Mouse (Mus musculus): ENCODE data around the gene Fosl1. TPM values are rescaled to one million over a fixed set of nuclear protein-coding genes. Genes with fewer than 3 reads are reported as not detected.

Gene Fosl1
- polyA plus RNA-seq, 1 experiment: 0.06 TPM

DNA sequence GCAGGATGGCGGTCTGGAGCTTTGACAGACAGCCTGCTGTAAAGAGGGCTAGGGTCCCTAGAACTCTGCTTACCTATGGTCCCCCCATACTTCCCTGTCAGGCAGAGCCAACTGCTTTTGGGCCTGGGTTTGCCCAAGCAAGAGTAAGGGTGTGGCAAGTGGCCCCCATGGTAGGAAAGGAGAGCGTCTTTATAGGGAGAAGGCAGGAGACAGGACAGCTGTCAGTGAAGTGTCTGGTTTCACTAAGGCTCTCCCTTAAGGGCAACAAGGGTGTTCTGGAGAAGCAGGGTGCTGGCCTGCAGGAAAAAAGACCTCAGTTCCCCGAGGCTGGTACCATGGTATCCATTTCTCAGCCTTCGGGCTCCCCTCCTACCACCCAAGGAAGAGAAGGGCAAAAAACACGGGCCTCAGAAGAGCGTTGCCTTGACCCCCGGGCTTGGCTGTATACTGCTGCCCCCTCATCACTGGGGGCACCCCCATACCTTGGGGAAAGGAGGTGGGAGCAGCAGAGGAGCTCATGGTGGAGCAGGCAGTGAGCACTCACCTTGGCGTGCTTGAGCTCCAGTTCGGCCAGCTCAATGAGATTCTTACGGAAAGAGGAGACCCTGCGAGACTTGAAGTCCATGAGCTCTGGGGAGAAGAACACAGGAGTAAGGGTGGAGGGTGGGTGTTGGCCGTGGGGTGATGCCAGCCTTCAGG lies 48.2 kb downstream of the Fosl1 start:
- DNase-seq (ENCODE audit: extremely low spot score in 1 of 2, low spot score in 1 of 2): no peak

DNA sequence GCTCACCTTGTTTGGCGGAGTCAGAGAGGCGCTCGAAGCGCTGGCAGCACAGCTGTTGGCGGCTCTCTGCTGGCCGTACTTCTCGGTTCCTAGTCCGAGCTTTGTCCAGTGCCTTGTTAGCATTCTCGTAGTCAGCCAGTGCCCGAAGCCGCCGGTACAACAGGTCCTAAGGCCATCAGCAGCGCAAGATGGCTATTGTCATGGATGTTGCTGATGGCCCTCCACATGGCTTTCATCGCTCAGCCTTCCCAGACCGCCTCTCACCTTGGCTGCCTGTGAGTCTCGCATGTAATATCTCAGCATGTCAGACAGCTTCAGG lies 48.7 kb downstream of the Fosl1 start:
- DNase-seq (ENCODE audit: extremely low spot score in 1 of 2, low spot score in 1 of 2): no peak

DNA sequence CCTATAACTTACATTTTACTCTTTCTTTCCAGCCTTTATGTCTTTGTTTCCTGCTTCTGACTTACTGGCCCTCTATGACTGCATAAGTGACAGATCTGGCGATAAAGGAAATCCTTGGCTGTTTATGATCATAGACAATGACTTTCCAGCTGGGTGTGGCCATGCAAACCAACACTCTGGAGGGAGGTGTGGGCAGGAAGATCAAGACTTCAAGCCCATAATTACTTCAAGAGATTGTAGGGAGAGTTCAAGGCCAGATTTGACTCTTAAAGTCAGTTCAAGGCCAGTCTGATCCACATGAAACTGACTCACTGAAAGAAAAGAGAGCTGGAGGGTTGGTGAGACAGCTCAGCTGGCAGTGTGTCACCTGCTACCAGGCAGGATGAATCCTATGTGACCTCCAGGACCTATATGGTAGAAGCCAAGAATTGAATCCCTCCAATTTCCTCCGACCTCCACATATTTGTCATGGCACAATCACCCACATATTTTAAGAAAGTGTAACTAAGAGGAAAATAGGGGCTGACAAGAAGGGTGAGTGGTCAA lies 53.1 kb downstream of the Fosl1 start:
- DNase-seq (ENCODE audit: extremely low spot score in 1 of 2, low spot score in 1 of 2): no peak

DNA sequence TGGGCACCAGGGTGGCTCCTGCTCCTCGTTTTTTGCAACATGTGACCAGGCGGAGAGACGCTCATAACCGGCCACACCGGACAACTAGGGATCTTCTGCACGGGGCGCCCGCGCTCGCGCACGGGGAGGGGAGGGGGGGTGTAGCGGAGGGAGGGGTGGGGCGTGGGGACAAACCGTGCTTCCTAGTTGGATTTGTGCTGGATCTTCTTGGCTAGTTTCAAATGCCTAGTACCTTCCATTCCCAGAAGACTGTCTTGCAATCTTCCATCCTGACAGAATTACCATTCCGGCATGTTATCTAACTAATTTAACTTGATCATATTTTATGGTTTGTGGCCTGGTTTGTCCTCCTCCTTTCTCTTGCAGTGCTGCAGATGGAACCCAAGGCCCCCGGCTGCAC lies 56.3 kb downstream of the Fosl1 start, which contains the start of gene 1700020D05Rik:
Gene 1700020D05Rik (minus strand): TSS at position 101 of the 400 bp plus-strand sequence.
- no peak for DNase-seq (ENCODE audit: extremely low spot score in 1 of 2, low spot score in 1 of 2)

Other genes with a start within 250 kb of the Fosl1 start
- 43.3 and 47.3 TPM in 2 replicates for gene Pacs1, start 174.4 kb upstream of the Fosl1 start, polyA plus RNA-seq (2012; rRNA removed)
- 168 and 172 TPM in 2 replicates for gene Sf3b2, start 152.1 kb upstream of the Fosl1 start, polyA plus RNA-seq (2012; rRNA removed)
- 61.5 and 70.3 TPM in 2 replicates for gene Gal3st3, start 149.2 kb upstream of the Fosl1 start, polyA plus RNA-seq (2012; rRNA removed)
- not detected in 2 replicates for gene Catsper1, start 111.8 kb upstream of the Fosl1 start, polyA plus RNA-seq (2012; rRNA removed)
- 9.6 and 10.2 TPM in 2 replicates for gene Cst6, start 98.0 kb upstream of the Fosl1 start, polyA plus RNA-seq (2012; rRNA removed)
- gene Eif1ad, start 80.8 kb upstream of the Fosl1 start, polyA plus RNA-seq (2012; rRNA removed): 25.4 and 27.0 TPM in 2 replicates
- 95.2 and 99.8 TPM in 2 replicates for gene Banf1, start 80.4 kb upstream of the Fosl1 start, polyA plus RNA-seq (2012; rRNA removed)
- 70.5 and 85.4 TPM in 2 replicates for gene Sart1, start 58.8 kb upstream of the Fosl1 start, polyA plus RNA-seq (2012; rRNA removed)
- gene Tsga10ip, start 45.0 kb upstream of the Fosl1 start, polyA plus RNA-seq (2012; rRNA removed): not detected in 2 replicates
- 305 and 342 TPM in 2 replicates for gene Drap1, start 22.6 kb upstream of the Fosl1 start, polyA plus RNA-seq (2012; rRNA removed)
- gene AI837181, start 22.4 kb upstream of the Fosl1 start, polyA plus RNA-seq (2012; rRNA removed): 94.3 and 95.0 TPM in 2 replicates
- gene Ccdc85b, start 10.3 kb downstream of the Fosl1 start, polyA plus RNA-seq (2012; rRNA removed): 22.4 and 24.7 TPM in 2 replicates
- 130 and 142 TPM in 2 replicates for gene Fibp, start 13.1 kb downstream of the Fosl1 start, polyA plus RNA-seq (2012; rRNA removed)
- gene Ctsw, start 21.0 kb downstream of the Fosl1 start, polyA plus RNA-seq (2012; rRNA removed): 0.38 and 0.40 TPM in 2 replicates
- gene Efemp2, start 26.4 kb downstream of the Fosl1 start, polyA plus RNA-seq (2012; rRNA removed): 36.5 and 37.4 TPM in 2 replicates
- 42.4 TPM in 2 replicates for gene Mus81, start 40.9 kb downstream of the Fosl1 start, polyA plus RNA-seq (2012; rRNA removed)
- 1,335 and 1,444 TPM in 2 replicates for gene Cfl1, start 42.9 kb downstream of the Fosl1 start, polyA plus RNA-seq (2012; rRNA removed)
- 5.4 and 5.9 TPM in 2 replicates for gene 1700020D05Rik, start 56.2 kb downstream of the Fosl1 start, polyA plus RNA-seq (2012; rRNA removed)
- 152 and 164 TPM in 2 replicates for gene Snx32, start 63.0 kb downstream of the Fosl1 start, polyA plus RNA-seq (2012; rRNA removed)
- gene Ovol1, start 113.1 kb downstream of the Fosl1 start, polyA plus RNA-seq (2012; rRNA removed): 0.04 TPM in 2 replicates
- gene Ap5b1, start 120.5 kb downstream of the Fosl1 start, polyA plus RNA-seq (2012; rRNA removed): 2.5 and 2.8 TPM in 2 replicates
- 50.2 and 56.5 TPM in 2 replicates for gene Rnaseh2c, start 154.3 kb downstream of the Fosl1 start, polyA plus RNA-seq (2012; rRNA removed)
- 109 and 111 TPM in 2 replicates for gene Kat5, start 162.7 kb downstream of the Fosl1 start, polyA plus RNA-seq (2012; rRNA removed)
- 32.6 and 33.4 TPM in 2 replicates for gene Rela, start 189.9 kb downstream of the Fosl1 start, polyA plus RNA-seq (2012; rRNA removed)
- gene Sipa1, start 216.2 kb downstream of the Fosl1 start, polyA plus RNA-seq (2012; rRNA removed): 18.0 and 24.0 TPM in 2 replicates
- gene Map3k11, start 241.2 kb downstream of the Fosl1 start, polyA plus RNA-seq (2012; rRNA removed): 18.9 and 20.4 TPM in 2 replicates
- 68.4 and 72.5 TPM in 2 replicates for gene Pcnx3, start 241.4 kb downstream of the Fosl1 start, polyA plus RNA-seq (2012; rRNA removed)

All from frontal cortex, adult 2 months (tissue).